ENCODE assay signal across 27 mouse cellular contexts in genomic region chr11:5867196-5867595, GRCm38 (mm10). TPM values are rescaled to one million over a fixed set of nuclear protein-coding genes. Genes with fewer than 3 reads are reported as not detected.
DNase-seq lines count a peak whose midpoint lies in the region; ATAC-seq lines count a peak whose summit lies in the region.
"Had no signal": no experiment of that assay in that cellular context is flagged by ENCODE, and none has a peak within 500 bp of the region (broad histone marks: within the 10 kb centered on the region; RNA-seq: fewer than 3 reads in every experiment).

No protein-coding gene starts in this region.

- no peaks in the 10 kb centered on the region for H3K27me3 ChIP-seq in kidney, embryonic 15.5 days

- peaks cover 43% of the 10 kb centered on the region for H3K4me1 ChIP-seq in kidney, embryonic 15.5 days
- H3K4me1 ChIP-seq: forebrain, embryonic 12.5 days; forebrain, embryonic 15.5 days had no signal

- ATAC-seq in kidney, embryonic 15.5 days (replicated peaks; ENCODE audit: low FRiP score) = no peak
- ATAC-seq: activated CD4-positive, CD25-positive, alpha-beta regulatory T cell, adult 4 months; CD4-positive, CD25-positive, alpha-beta regulatory T cell, adult 4 months; forebrain, embryonic 15.5 days had no signal

- H3K27ac ChIP-seq in kidney, embryonic 15.5 days = peak overlapping the region; percentile 41
- H3K27ac ChIP-seq: embryonic facial prominence, embryonic 10.5 days; embryonic facial prominence, embryonic 13.5 days; forebrain, embryonic 12.5 days; forebrain, embryonic 15.5 days; heart, embryonic 10.5 days; hindbrain, embryonic 12.5 days; hindbrain, embryonic 15.5 days had no signal

- peaks cover 64% of the 10 kb centered on the region for H3K36me3 ChIP-seq in kidney, embryonic 15.5 days

- WGBS in kidney, embryonic 15.5 days = 71% methylated on average over 2 of the region's 2 CpGs

- no peak overlapping the region for H3K4me3 ChIP-seq in kidney, embryonic 15.5 days (replicated peaks)
- H3K4me3 ChIP-seq: embryonic facial prominence, embryonic 10.5 days; embryonic facial prominence, embryonic 13.5 days; erythroblast, embryonic 14.5 days; forebrain, embryonic 12.5 days; forebrain, embryonic 15.5 days; heart, embryonic 10.5 days; hindbrain, embryonic 12.5 days; hindbrain, embryonic 15.5 days had no signal

- H3K9ac ChIP-seq in kidney, embryonic 15.5 days = no peak overlapping the region
- H3K9ac ChIP-seq: embryonic facial prominence, embryonic 13.5 days; forebrain, embryonic 12.5 days; forebrain, embryonic 15.5 days; hindbrain, embryonic 12.5 days; hindbrain, embryonic 15.5 days had no signal

- DNase-seq in kidney, postnatal 14 days = no peak
- peak; percentile 57 for DNase-seq in kidney, postnatal 10 days
- no peak for DNase-seq in kidney, adult 9 months
- DNase-seq in NIH3T3 (ENCODE audit: low read depth) = peak; percentile 45
- DNase-seq in ovary, postnatal 14 days (ENCODE audit: low spot score) = no peak
- DNase-seq: adrenal gland, adult 8-10 months; adrenal gland, postnatal 25 days; cerebellum, adult 11-12 months; cerebellum, adult 8-10 months; cerebellum, postnatal 10 days; cerebellum, postnatal 36 days; embryo, embryonic 11 days; gastrocnemius, postnatal 25 days; heart, adult 18-20 months had no signal

- H3K4me2 ChIP-seq in kidney, embryonic 15.5 days = no peak overlapping the region
- H3K4me2 ChIP-seq: embryonic facial prominence, embryonic 13.5 days; forebrain, embryonic 12.5 days; forebrain, embryonic 15.5 days; hindbrain, embryonic 12.5 days; hindbrain, embryonic 15.5 days had no signal

- H3K9me3 ChIP-seq in kidney, embryonic 15.5 days (replicated peaks) = no peaks in the 10 kb centered on the region
- H3K9me3 ChIP-seq: embryonic facial prominence, embryonic 10.5 days; embryonic facial prominence, embryonic 13.5 days; forebrain, embryonic 12.5 days; forebrain, embryonic 15.5 days; heart, embryonic 10.5 days; hindbrain, embryonic 12.5 days; hindbrain, embryonic 15.5 days had no signal

RNA-seq across cellular contexts. Expression of gene Aebp1, which starts 5.4 kb away (rescaled TPM):
- polyA plus RNA-seq in kidney, embryonic 15.5 days (2015; fragmentation: Nextera tagmentation; extraction: Ambion mirVana) = 39.0 and 52.1 TPM in 2 replicates

RNA-seq across cellular contexts. Expression of gene Pold2, which starts 10.9 kb away (rescaled TPM):
- 133 and 141 TPM in 2 replicates for polyA plus RNA-seq in kidney, embryonic 15.5 days (2015; fragmentation: Nextera tagmentation; extraction: Ambion mirVana)

RNA-seq across cellular contexts. Expression of gene Polm, which starts 29.4 kb away (rescaled TPM):
- polyA plus RNA-seq in kidney, embryonic 15.5 days (2015; fragmentation: Nextera tagmentation; extraction: Ambion mirVana) = 9.2 and 9.9 TPM in 2 replicates

RNA-seq across cellular contexts. Expression of gene Myl7, which starts 31.4 kb away (rescaled TPM):
- polyA plus RNA-seq in kidney, embryonic 15.5 days (2015; fragmentation: Nextera tagmentation; extraction: Ambion mirVana) = 3.9 and 5.8 TPM in 2 replicates
- polyA plus RNA-seq: activated CD4-positive, CD25-positive, alpha-beta regulatory T cell, adult 4 months; C2C12; CD4-positive, CD25-positive, alpha-beta regulatory T cell, adult 4 months; cortical plate, adult 2 months had no signal

Comparison
In these comparisons a context has a peak if more than half of its experiments do, and no peak if none do; other contexts are left out.
1. DNase-seq: peak in kidney, postnatal 10 days (single experiment) and NIH3T3 (single experiment); none in kidney, postnatal 14 days (single experiment), kidney, adult 9 months (single experiment) and ovary, postnatal 14 days (single experiment).